Mouse (Mus musculus) right cerebral cortex, postnatal 36 days (tissue): ENCODE measurements at regions not wholly inside any gene's neighbourhood (a gene's known extent, or its start where the extent isn't known, plus 50 kb on each side); places are given as distances from the start of the nearest gene placed in this dataset.

Experiments
- DNase-seq, 2 experiments: peaks; one replicate each; pipeline ENCODE4 v3.0.0; 2022; ENCODE audit warnings: low spot score in 2 of 2, mixed read lengths in 1 of 2

GRCm38 (mm10) chr16:30870110-30870509 lies 211.1 kb downstream of the Xxylt1 start:
- no peak for DNase-seq

- DNase-seq, result no peak
Observed at GRCm38 (mm10) chr16:30870676-30871075, 210.6 kb downstream of the Xxylt1 start.

GRCm38 (mm10) chr16:30872147-30872546 lies 209.1 kb downstream of the Xxylt1 start:
- no peak for DNase-seq

- DNase-seq, result no peak
Observed at GRCm38 (mm10) chr16:30873493-30874211, 207.6 kb downstream of the Xxylt1 start.

GRCm38 (mm10) chr16:30875235-30875829 lies 205.9 kb downstream of the Xxylt1 start:
- DNase-seq, result no peak

GRCm38 (mm10) chr16:30878821-30879220 lies 202.4 kb downstream of the Xxylt1 start:
- no peak for DNase-seq

GRCm38 (mm10) chr16:30879878-30880277 lies 201.4 kb downstream of the Xxylt1 start:
- DNase-seq, result no peak

- no peak for DNase-seq
Observed at GRCm38 (mm10) chr16:30880682-30881081, 200.6 kb downstream of the Xxylt1 start.

GRCm38 (mm10) chr16:30881186-30881585 lies 200.0 kb downstream of the Xxylt1 start:
- DNase-seq, result no peak

- no peak for DNase-seq
Observed at GRCm38 (mm10) chr16:30883490-30884188, 197.6 kb downstream of the Xxylt1 start.

- no peak for DNase-seq
Observed at GRCm38 (mm10) chr16:30884189-30884551, 197.1 kb downstream of the Xxylt1 start.

GRCm38 (mm10) chr16:30886982-30887381 lies 194.2 kb downstream of the Xxylt1 start:
- DNase-seq, result no peak

GRCm38 (mm10) chr16:30887536-30887935 lies 193.7 kb downstream of the Xxylt1 start:
- DNase-seq, result no peak

GRCm38 (mm10) chr16:30888556-30889323 lies 192.5 kb downstream of the Xxylt1 start:
- no peak for DNase-seq

- no peak for DNase-seq
Observed at GRCm38 (mm10) chr16:30892606-30893005, 188.6 kb downstream of the Xxylt1 start.

- DNase-seq, result no peak
Observed at GRCm38 (mm10) chr16:30894086-30894485, 187.1 kb downstream of the Xxylt1 start.

- DNase-seq, result no peak
Observed at GRCm38 (mm10) chr16:30895021-30895420, 186.2 kb downstream of the Xxylt1 start.

GRCm38 (mm10) chr16:30897371-30897770 lies 183.9 kb downstream of the Xxylt1 start:
- DNase-seq, result no peak

- no peak for DNase-seq
Observed at GRCm38 (mm10) chr16:30900121-30900520, 181.1 kb downstream of the Xxylt1 start.

- DNase-seq, result no peak
Observed at GRCm38 (mm10) chr16:30901309-30901708, 179.9 kb downstream of the Xxylt1 start.
